Mouse (Mus musculus): ENCODE measurements around the gene Erfe.

- TF ChIP-seq TAL1 (IDR thresholded peaks at IDR 0.05; ENCODE audit: low read length) (no peak), GATA1 (IDR thresholded peaks at IDR 0.05; ENCODE audit: low read length) (no peak)
These were observed 4.1 kb upstream of the Erfe start for GRCm38 (mm10) chr1:91362113-91362512.

All from erythroblast, embryonic 14.5 days (primary cell).